Mouse (Mus musculus) heart, postnatal 0 days (tissue): Measurements from ENCODE around the gene Cabp2.

Experiments used
- CTCF ChIP-seq: IDR thresholded peaks from 2 replicates; pipeline ENCODE4 v1.5.1; 2016; ENCODE audit warnings: antibody characterized with exemption, control low read depth, low read depth
- EP300 ChIP-seq: IDR thresholded peaks from 2 replicates; pipeline ENCODE4 v1.6.1; 2016; ENCODE audit warnings: antibody characterized with exemption, low read depth

- TF ChIP-seq CTCF (no peak), EP300 (no peak)
Observed at GRCm38 (mm10) chr19:4130106-4130505, 48.7 kb downstream of the Cabp2 start.
